Mouse (Mus musculus): Measurements from ENCODE around the gene Rps6ka2. TPM values are rescaled to one million over a fixed set of nuclear protein-coding genes. Genes with fewer than 3 reads are reported as not detected.

The Rps6ka2 gene
- polyA plus RNA-seq, 1 experiment = 28.2 TPM

DNA sequence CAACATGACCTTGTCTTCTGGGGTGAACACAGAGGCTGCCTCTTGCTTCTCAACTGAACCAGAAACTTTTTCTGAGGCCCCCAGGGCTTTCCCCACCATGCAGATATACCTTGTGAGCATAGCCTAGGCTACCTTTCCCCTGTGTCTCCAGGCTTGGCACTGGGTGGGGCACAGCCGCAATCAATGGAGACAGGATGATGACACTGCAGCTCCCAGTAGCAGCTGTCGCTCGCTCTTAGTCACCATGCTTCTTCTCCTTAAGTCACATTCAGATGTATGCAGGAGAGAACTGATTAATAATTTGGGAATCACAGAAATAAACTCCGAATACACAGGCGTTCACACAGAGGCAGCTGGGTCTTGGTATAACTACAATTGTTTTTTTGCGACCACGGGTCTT, 4.4 kb upstream of the Rps6ka2 start:
- TF ChIP-seq MYOG (IDR thresholded peaks at IDR 0.05; ENCODE audit: control insufficient read depth, extremely low read depth, insufficient read length) = no peak
- peak; percentile 92 for TF ChIP-seq MYOD1 (IDR thresholded peaks at IDR 0.05; ENCODE audit: control insufficient read depth, insufficient read length, low read depth)
- Histone ChIP-seq H3K79me2 (ENCODE audit: control insufficient read depth, insufficient read depth) (peaks cover 4% of the 10 kb centered on the region), H3ac (ENCODE audit: control insufficient read depth, insufficient read length, low read depth) (no peak overlapping the region), H3K4me3 (ENCODE audit: insufficient read depth, poor library complexity, severe bottlenecking) (no peak overlapping the region), H3K36me3 (ENCODE audit: control insufficient read depth, insufficient read depth) (no peaks in the 10 kb centered on the region), H3K27me3 (ENCODE audit: control insufficient read depth, insufficient read depth, insufficient read length) (no peaks in the 10 kb centered on the region), H3K79me3 (ENCODE audit: low read depth) (no peaks in the 10 kb centered on the region)

DNA sequence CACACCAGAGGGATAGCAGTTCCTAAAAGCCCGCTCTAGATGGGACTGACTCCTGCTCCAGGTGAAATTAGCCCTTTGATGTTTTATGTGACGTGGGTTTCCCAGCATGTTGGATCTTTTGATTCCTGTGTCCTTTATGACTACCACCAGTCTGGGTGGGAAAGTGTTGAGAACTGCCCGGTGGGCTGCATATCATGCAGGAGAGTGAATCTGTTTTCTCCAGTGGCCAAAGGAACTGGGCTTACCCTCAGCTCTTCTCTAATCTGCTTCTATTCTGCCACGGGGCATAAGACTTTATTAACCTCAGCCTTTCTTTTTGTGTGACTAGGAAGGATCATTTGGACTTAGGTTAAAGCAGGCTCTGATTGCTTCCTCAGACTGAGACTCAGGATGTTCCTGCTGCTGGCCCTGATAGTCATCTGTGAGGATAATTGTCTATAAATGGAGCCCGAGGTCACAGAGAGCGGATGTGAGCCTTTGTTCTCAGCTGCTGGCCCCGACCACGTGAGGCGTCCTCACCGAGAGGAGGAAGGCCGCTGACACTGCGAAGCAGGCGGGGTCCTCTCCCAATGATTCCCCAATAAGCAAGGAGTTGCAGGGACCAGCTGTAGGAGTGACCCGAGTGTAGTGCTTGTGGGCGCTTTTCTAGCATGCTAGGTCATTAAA, 821 bp upstream of the Rps6ka2 start:
- Histone ChIP-seq H3K79me2 (ENCODE audit: control insufficient read depth, insufficient read depth) (peaks cover 39% of the 10 kb centered on the region), H3K79me3 (ENCODE audit: low read depth) (peaks cover 29% of the 10 kb centered on the region), H3K36me3 (ENCODE audit: control insufficient read depth, insufficient read depth) (no peaks in the 10 kb centered on the region), H3K27me3 (ENCODE audit: control insufficient read depth, insufficient read depth, insufficient read length) (no peaks in the 10 kb centered on the region), H3K4me3 (ENCODE audit: insufficient read depth, poor library complexity, severe bottlenecking) (no peak overlapping the region), H3ac (ENCODE audit: control insufficient read depth, insufficient read length, low read depth) (peak overlapping the region; percentile 30)
- TF ChIP-seq CEBPB (IDR thresholded peaks at IDR 0.05; ENCODE audit: low read depth) (no peak), USF1 (IDR thresholded peaks at IDR 0.05; ENCODE audit: low read depth) (peak; percentile 87), MAX (IDR thresholded peaks at IDR 0.05) (peak; percentile 71)

GRCm38 (mm10) chr17:7170304-7171295, 685 bp downstream of the Rps6ka2 start:
- TF ChIP-seq CEBPB (IDR thresholded peaks at IDR 0.05; ENCODE audit: low read depth) = peak; percentile 36
- no peak for TF ChIP-seq MYOD1 (IDR thresholded peaks at IDR 0.05; ENCODE audit: control insufficient read depth, insufficient read length, low read depth)

GRCm38 (mm10) chr17:7173331-7174028, 3.6 kb downstream of the Rps6ka2 start:
- TF ChIP-seq USF1 (IDR thresholded peaks at IDR 0.05; ENCODE audit: low read depth) (peak; percentile 49), MAX (IDR thresholded peaks at IDR 0.05) (peak; percentile 11), FOSL1 (IDR thresholded peaks at IDR 0.05; ENCODE audit: insufficient read depth, low read length, poor library complexity, severe bottlenecking) (no peak), CEBPB (IDR thresholded peaks at IDR 0.05; ENCODE audit: low read depth) (no peak), MYOG (IDR thresholded peaks at IDR 0.05; ENCODE audit: control insufficient read depth, extremely low read depth, insufficient read length) (no peak), MYOD1 (IDR thresholded peaks at IDR 0.05; ENCODE audit: control insufficient read depth, insufficient read length, low read depth) (peak; percentile 71), CTCF (IDR thresholded peaks at IDR 0.05; ENCODE audit: control insufficient read depth, insufficient read depth, insufficient read length) (no peak)
- Histone ChIP-seq H3ac (ENCODE audit: control insufficient read depth, insufficient read length, low read depth) (no peak overlapping the region), H3K36me3 (ENCODE audit: control insufficient read depth, insufficient read depth) (no peaks in the 10 kb centered on the region), H3K27me3 (ENCODE audit: control insufficient read depth, insufficient read depth, insufficient read length) (no peaks in the 10 kb centered on the region), H3K4me3 (ENCODE audit: insufficient read depth, poor library complexity, severe bottlenecking) (no peak overlapping the region), H3K79me2 (ENCODE audit: control insufficient read depth, insufficient read depth) (peaks cover 83% of the 10 kb centered on the region), H3K79me3 (ENCODE audit: low read depth) (peaks cover 65% of the 10 kb centered on the region)

More at GRCm38 (mm10) chr17:7170304-7171295, 685 bp downstream of the Rps6ka2 start:
- Histone ChIP-seq H3K79me3 (ENCODE audit: low read depth) (peaks cover 42% of the 10 kb centered on the region), H3K36me3 (ENCODE audit: control insufficient read depth, insufficient read depth) (no peaks in the 10 kb centered on the region), H3K27me3 (ENCODE audit: control insufficient read depth, insufficient read depth, insufficient read length) (no peaks in the 10 kb centered on the region), H3K79me2 (ENCODE audit: control insufficient read depth, insufficient read depth) (peaks cover 54% of the 10 kb centered on the region), H3K4me3 (ENCODE audit: insufficient read depth, poor library complexity, severe bottlenecking) (peak overlapping the region; percentile 77), H3ac (ENCODE audit: control insufficient read depth, insufficient read length, low read depth) (peak overlapping the region; percentile 81)

DNA sequence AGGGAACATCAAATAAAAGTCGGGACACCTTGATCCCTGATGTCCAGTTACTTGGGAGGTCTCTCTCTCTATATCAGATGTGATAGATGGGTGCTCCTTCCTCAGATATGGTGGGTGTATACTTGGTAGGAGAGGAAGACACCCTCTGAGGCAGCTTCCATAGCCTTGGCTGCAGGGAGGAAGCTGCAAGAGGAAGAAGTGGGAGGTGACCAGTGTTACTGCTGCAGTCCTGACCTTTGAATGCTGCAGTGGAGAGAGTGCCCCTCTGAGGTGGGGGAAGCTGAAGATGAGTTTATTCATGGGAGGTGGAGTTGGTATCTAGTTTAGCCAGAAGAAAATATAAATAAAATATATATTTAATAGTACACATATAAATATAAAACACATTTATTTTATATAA, 5.4 kb downstream of the Rps6ka2 start:
- no peak for TF ChIP-seq CEBPB (IDR thresholded peaks at IDR 0.05; ENCODE audit: low read depth)
- H3K36me3 ChIP-seq (ENCODE audit: control insufficient read depth, insufficient read depth) = no peaks in the 10 kb centered on the region
- H3K79me3 ChIP-seq (ENCODE audit: low read depth) = peaks cover 78% of the 10 kb centered on the region
- H3K4me3 ChIP-seq (ENCODE audit: insufficient read depth, poor library complexity, severe bottlenecking) = no peak overlapping the region
- no peak overlapping the region for H3ac ChIP-seq (ENCODE audit: control insufficient read depth, insufficient read length, low read depth)
- H3K27me3 ChIP-seq (ENCODE audit: control insufficient read depth, insufficient read depth, insufficient read length) = no peaks in the 10 kb centered on the region
- peaks cover 100% of the 10 kb centered on the region for H3K79me2 ChIP-seq (ENCODE audit: control insufficient read depth, insufficient read depth)

- TF ChIP-seq USF1 (IDR thresholded peaks at IDR 0.05; ENCODE audit: low read depth) (no peak), FOSL1 (IDR thresholded peaks at IDR 0.05; ENCODE audit: insufficient read depth, low read length, poor library complexity, severe bottlenecking) (no peak), CEBPB (IDR thresholded peaks at IDR 0.05; ENCODE audit: low read depth) (no peak), MAX (IDR thresholded peaks at IDR 0.05) (no peak), MYOG (IDR thresholded peaks at IDR 0.05; ENCODE audit: control insufficient read depth, extremely low read depth, insufficient read length) (no peak), CTCF (IDR thresholded peaks at IDR 0.05; ENCODE audit: control insufficient read depth, insufficient read depth, insufficient read length) (no peak), MYOD1 (IDR thresholded peaks at IDR 0.05; ENCODE audit: control insufficient read depth, insufficient read length, low read depth) (no peak)
- no peaks in the 10 kb centered on the region for H3K27me3 ChIP-seq (ENCODE audit: control insufficient read depth, insufficient read depth, insufficient read length)
- peaks cover 78% of the 10 kb centered on the region for H3K79me3 ChIP-seq (ENCODE audit: low read depth)
- no peaks in the 10 kb centered on the region for H3K36me3 ChIP-seq (ENCODE audit: control insufficient read depth, insufficient read depth)
- no peak overlapping the region for H3ac ChIP-seq (ENCODE audit: control insufficient read depth, insufficient read length, low read depth)
- no peak overlapping the region for H3K4me3 ChIP-seq (ENCODE audit: insufficient read depth, poor library complexity, severe bottlenecking)
- peaks cover 100% of the 10 kb centered on the region for H3K79me2 ChIP-seq (ENCODE audit: control insufficient read depth, insufficient read depth)
These were observed 6.5 kb downstream of the Rps6ka2 start for GRCm38 (mm10) chr17:7176394-7176793.

Measured in C2C12 (cell line).